Mouse (Mus musculus) myocyte (in vitro differentiated cells): Measurements from ENCODE around the gene Trp53bp2.

Experiments used
- CEBPB ChIP-seq: IDR thresholded peaks from 2 replicates; pipeline ENCODE4 v1.6.1; 2011; ENCODE audit warnings: mild to moderate bottlenecking, moderate library complexity; ENCODE audit not compliant: poor library complexity, insufficient read depth, severe bottlenecking
- MAX ChIP-seq: IDR thresholded peaks from one replicate; pipeline ENCODE4 v1.6.1; 2011; ENCODE audit warnings: low read depth, mild to moderate bottlenecking, control low read depth
- POLR2A ChIP-seq: IDR thresholded peaks from one replicate; pipeline ENCODE4 v1.6.1; 2011; ENCODE audit warnings: low read depth, mild to moderate bottlenecking, control low read depth, moderate library complexity; ENCODE audit not compliant: insufficient read length
- TCF12 ChIP-seq: IDR thresholded peaks from one replicate; pipeline ENCODE4 v1.6.1; 2011; ENCODE audit warnings: mild to moderate bottlenecking, control low read depth; ENCODE audit not compliant: poor library complexity, insufficient read depth, severe bottlenecking
- USF1 ChIP-seq: IDR thresholded peaks from one replicate; pipeline ENCODE4 v1.6.1; 2011; ENCODE audit warnings: low read depth, mild to moderate bottlenecking, control low read depth, moderate library complexity

DNA sequence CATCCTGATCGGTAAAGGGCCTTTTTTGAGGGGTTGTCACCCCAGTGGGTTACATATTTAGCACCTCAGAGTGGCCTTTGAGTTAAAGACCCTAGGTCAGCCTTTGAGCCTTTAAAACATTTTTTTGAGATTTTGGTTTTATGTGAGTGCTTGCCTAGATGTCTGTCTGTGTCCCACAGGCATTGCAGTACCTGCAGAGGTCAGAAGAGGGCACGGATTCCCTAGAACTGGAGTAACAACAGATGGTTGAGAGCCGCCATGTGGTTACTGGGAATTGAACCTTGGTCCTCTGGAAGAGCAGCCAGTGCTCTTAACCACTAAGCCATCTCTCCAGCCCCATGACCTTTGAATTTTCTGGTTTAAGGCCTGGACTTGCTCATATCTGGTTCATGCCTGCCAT is 27.6 kb upstream of the Trp53bp2 start:
- TF ChIP-seq MAX = no peak
- no peak for TF ChIP-seq POLR2A
- no peak for TF ChIP-seq USF1
- no peak for TF ChIP-seq TCF12
- no peak for TF ChIP-seq CEBPB
